In the genomic region with DNA sequence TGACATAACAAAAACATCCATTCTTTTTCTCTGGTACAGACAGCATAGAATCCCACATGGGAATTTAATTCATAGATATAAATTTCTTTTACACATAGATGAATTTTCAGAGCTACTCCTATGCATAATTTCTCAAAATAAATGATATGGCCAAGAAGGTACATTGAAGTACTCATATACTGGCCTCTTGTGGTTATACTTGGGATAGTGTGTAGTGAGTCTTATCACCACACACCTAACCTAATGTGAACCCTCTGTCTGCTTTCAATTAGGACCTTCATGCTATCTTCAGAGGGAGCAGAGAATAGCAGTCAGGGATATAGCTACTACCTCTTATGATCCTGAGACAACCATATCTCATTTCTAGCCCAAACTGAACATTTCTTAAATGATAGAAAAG, we compare ENCODE assay signal across 41 mouse cellular contexts. TPM values are rescaled to one million over a fixed set of nuclear protein-coding genes. Genes with fewer than 3 reads are reported as not detected.
DNase-seq lines count a peak whose midpoint lies in the region; ATAC-seq and TF ChIP-seq lines count a peak whose summit lies in the region.
"Had no signal": no experiment of that assay in that cellular context is flagged by ENCODE, and none has a peak within 500 bp of the region (broad histone marks: within the 10 kb centered on the region; RNA-seq: fewer than 3 reads in every experiment).

No protein-coding gene starts in this region.

- H3K9ac ChIP-seq in hindbrain, postnatal 0 days (replicated peaks; ENCODE audit: low read length): no peak overlapping the region
- no peak overlapping the region for H3K9ac ChIP-seq in hindbrain, embryonic 16.5 days (ENCODE audit: low read depth, low read length)
- no peak overlapping the region for H3K9ac ChIP-seq in liver, postnatal 0 days (replicated peaks)
- H3K9ac ChIP-seq in MEL (ENCODE audit: control insufficient read depth, low read depth, low read length, poor library complexity, severe bottlenecking): no peak overlapping the region
- H3K9ac ChIP-seq: embryonic facial prominence, embryonic 15.5 days; forebrain, embryonic 13.5 days; hindbrain, embryonic 13.5 days; limb, embryonic 13.5 days; liver, embryonic 12.5 days; midbrain, embryonic 15.5 days; neural tube, embryonic 12.5 days had no signal

- no peaks in the 10 kb centered on the region for H3K4me1 ChIP-seq in hindbrain, postnatal 0 days (ENCODE audit: insufficient read depth, low read length)
- no peaks in the 10 kb centered on the region for H3K4me1 ChIP-seq in hindbrain, embryonic 16.5 days (ENCODE audit: control insufficient read depth, insufficient read depth, low read depth, low read length)
- no peaks in the 10 kb centered on the region for H3K4me1 ChIP-seq in liver, postnatal 0 days (ENCODE audit: insufficient read depth)
- H3K4me1 ChIP-seq in MEL (ENCODE audit: control insufficient read depth in 1 of 2, insufficient read depth in 2 of 2, low read length in 2 of 2): peaks cover 8 to 9% of the 10 kb centered on the region in 2 experiments
- H3K4me1 ChIP-seq: embryonic facial prominence, embryonic 10.5 days; embryonic facial prominence, embryonic 15.5 days; forebrain, embryonic 13.5 days; hindbrain, embryonic 13.5 days; limb, embryonic 13.5 days; liver, embryonic 12.5 days; midbrain, embryonic 15.5 days; neural tube, embryonic 12.5 days had no signal

- DNase-seq in hindbrain, postnatal 0 days (ENCODE audit: low spot score): no peak
- no peak for DNase-seq in liver, postnatal 0 days
- no peak for DNase-seq in liver
- peak; percentile 51 for DNase-seq in MEL (ENCODE audit: low read depth, low spot score)
- DNase-seq: adrenal gland, adult 8-10 months; B cell, adult 2 months; cerebellum, adult 11-12 months; cerebellum, adult 9-11 months; gastrocnemius, postnatal 25 days; heart, adult 11 months; heart, postnatal 4 days; kidney, adult 2 months; layer of hippocampus, adult 9-11 months; lung, adult 18-20 months; lung, postnatal 4 days; spleen, adult 18-20 months; thymus, adult 18-20 months; thymus, postnatal 25 days had no signal

- no peaks in the 10 kb centered on the region for H3K79me2 ChIP-seq in MEL (ENCODE audit: control insufficient read depth, insufficient read depth, low read length, poor library complexity)

- H3K27ac ChIP-seq in hindbrain, postnatal 0 days: no peak overlapping the region
- H3K27ac ChIP-seq in hindbrain, embryonic 16.5 days (ENCODE audit: low read depth, low read length): no peak overlapping the region
- no peak overlapping the region for H3K27ac ChIP-seq in liver, postnatal 0 days (ENCODE audit: low read depth)
- H3K27ac ChIP-seq in MEL (ENCODE audit: control insufficient read depth, low read depth, low read length): no peak overlapping the region
- H3K27ac ChIP-seq: embryonic facial prominence, embryonic 10.5 days; embryonic facial prominence, embryonic 15.5 days; forebrain, embryonic 13.5 days; hindbrain, embryonic 13.5 days; limb, embryonic 13.5 days; liver, embryonic 12.5 days; midbrain, embryonic 15.5 days; neural tube, embryonic 12.5 days had no signal

- no peaks in the 10 kb centered on the region for H3K9me3 ChIP-seq in hindbrain, postnatal 0 days (ENCODE audit: low read length)
- H3K9me3 ChIP-seq in hindbrain, embryonic 16.5 days (ENCODE audit: control insufficient read depth, low read length): no peaks in the 10 kb centered on the region
- no peaks in the 10 kb centered on the region for H3K9me3 ChIP-seq in liver, postnatal 0 days (ENCODE audit: low read length)
- H3K9me3 ChIP-seq in MEL (replicated peaks; ENCODE audit: insufficient read depth, low read length): no peaks in the 10 kb centered on the region
- H3K9me3 ChIP-seq: embryonic facial prominence, embryonic 10.5 days; embryonic facial prominence, embryonic 15.5 days; forebrain, embryonic 13.5 days; hindbrain, embryonic 13.5 days; limb, embryonic 13.5 days; liver, embryonic 12.5 days; midbrain, embryonic 15.5 days; neural tube, embryonic 12.5 days had no signal

- peak; percentile 77 for TF ChIP-seq RAD21 in MEL (IDR thresholded peaks at IDR 0.05; ENCODE audit: low read depth, low read length)

- TF ChIP-seq CTCF in hindbrain, postnatal 0 days (IDR thresholded peaks at IDR 0.05; ENCODE audit: low read depth): peak; percentile 24
- peak; percentile 30 for TF ChIP-seq CTCF in liver, postnatal 0 days (IDR thresholded peaks at IDR 0.05; ENCODE audit: low read depth)
- TF ChIP-seq CTCF in MEL (IDR thresholded peaks at IDR 0.05 in 2 of 3, conservative IDR thresholded peaks at IDR 0.05 in 1 of 3; ENCODE audit: control insufficient read depth in 1 of 3, insufficient read depth in 1 of 3, low read depth in 2 of 3, low read length in 3 of 3, poor library complexity in 1 of 3, severe bottlenecking in 1 of 3): peak in 1 of 3 experiments; percentile 68; a peak in 2 of 6 replicates

- no peak overlapping the region for H3K4me2 ChIP-seq in hindbrain, postnatal 0 days (ENCODE audit: low read depth, low read length)
- H3K4me2 ChIP-seq in hindbrain, embryonic 16.5 days (ENCODE audit: low read length): no peak overlapping the region
- no peak overlapping the region for H3K4me2 ChIP-seq in liver, postnatal 0 days (ENCODE audit: low read depth, low read length)
- H3K4me2 ChIP-seq: embryonic facial prominence, embryonic 15.5 days; forebrain, embryonic 13.5 days; heart, embryonic 11.5 days; hindbrain, embryonic 13.5 days; limb, embryonic 13.5 days; liver, embryonic 12.5 days; midbrain, embryonic 15.5 days; neural tube, embryonic 12.5 days had no signal

- H3K36me3 ChIP-seq in hindbrain, postnatal 0 days (ENCODE audit: insufficient read depth, low read length): no peaks in the 10 kb centered on the region
- no peaks in the 10 kb centered on the region for H3K36me3 ChIP-seq in hindbrain, embryonic 16.5 days (ENCODE audit: control insufficient read depth, insufficient read depth, low read length)
- H3K36me3 ChIP-seq in liver, postnatal 0 days (replicated peaks; ENCODE audit: insufficient read depth, low read length): no peaks in the 10 kb centered on the region
- H3K36me3 ChIP-seq in MEL (ENCODE audit: control insufficient read depth in 1 of 2, insufficient read depth in 2 of 2, low read length in 2 of 2): peaks cover 0 to 16% of the 10 kb centered on the region in 2 experiments; a peak in 2 of 4 replicates
- H3K36me3 ChIP-seq: embryonic facial prominence, embryonic 10.5 days; embryonic facial prominence, embryonic 15.5 days; hindbrain, embryonic 13.5 days; limb, embryonic 13.5 days; liver, embryonic 12.5 days; midbrain, embryonic 15.5 days; neural tube, embryonic 12.5 days had no signal

- TF ChIP-seq POLR2A in MEL (IDR thresholded peaks at IDR 0.05; ENCODE audit: control insufficient read depth in 1 of 2, insufficient read depth in 1 of 2, low read depth in 1 of 2, low read length in 2 of 2, poor library complexity in 1 of 2): no peak

- H3K4me3 ChIP-seq in hindbrain, postnatal 0 days (ENCODE audit: low read length): no peak overlapping the region
- no peak overlapping the region for H3K4me3 ChIP-seq in hindbrain, embryonic 16.5 days (ENCODE audit: low read length)
- no peak overlapping the region for H3K4me3 ChIP-seq in liver, postnatal 0 days (ENCODE audit: low read depth, low read length)
- no peak overlapping the region for H3K4me3 ChIP-seq in MEL (ENCODE audit: control insufficient read depth in 1 of 2, insufficient read depth in 1 of 2, low read depth in 2 of 2, low read length in 2 of 2)
- H3K4me3 ChIP-seq: embryonic facial prominence, embryonic 10.5 days; embryonic facial prominence, embryonic 15.5 days; forebrain, embryonic 13.5 days; hindbrain, embryonic 13.5 days; limb, embryonic 13.5 days; liver, embryonic 12.5 days; midbrain, embryonic 15.5 days; neural tube, embryonic 12.5 days had no signal

- TF ChIP-seq EP300 in liver, postnatal 0 days (IDR thresholded peaks at IDR 0.05; ENCODE audit: low read depth): no peak
- TF ChIP-seq EP300 in MEL (IDR thresholded peaks at IDR 0.05; ENCODE audit: low read depth in 1 of 2, low read length in 2 of 2): no peak

- no peak for ATAC-seq in hindbrain, postnatal 0 days
- ATAC-seq in hindbrain, embryonic 16.5 days: no peak
- ATAC-seq in liver, postnatal 0 days: no peak
- ATAC-seq in megakaryocyte-erythroid progenitor cell, adult 5-6 weeks (replicated peaks; ENCODE audit: low FRiP score, low TSS enrichment, poor library complexity, severe bottlenecking): peak; percentile 90
- ATAC-seq in cerebellum, adult (ENCODE audit: insufficient number of reproducible peaks, low FRiP score, low TSS enrichment): no peak
- ATAC-seq: forebrain, embryonic 13.5 days; inflammation-experienced regulatory T-cells, adult 6 months; liver, embryonic 12.5 days; lung, postnatal 0 days; midbrain, embryonic 15.5 days had no signal

- H3K27me3 ChIP-seq in hindbrain, postnatal 0 days (ENCODE audit: insufficient read depth, low read length): no peaks in the 10 kb centered on the region
- no peaks in the 10 kb centered on the region for H3K27me3 ChIP-seq in hindbrain, embryonic 16.5 days (replicated peaks; ENCODE audit: control insufficient read depth, insufficient read depth, low read length)
- H3K27me3 ChIP-seq in liver, postnatal 0 days (ENCODE audit: insufficient read depth, low read length): no peaks in the 10 kb centered on the region
- H3K27me3 ChIP-seq in MEL (ENCODE audit: control insufficient read depth in 1 of 2, insufficient read depth in 2 of 2, low read length in 2 of 2): no peaks in the 10 kb centered on the region
- H3K27me3 ChIP-seq: embryonic facial prominence, embryonic 15.5 days; forebrain, embryonic 13.5 days; hindbrain, embryonic 13.5 days; limb, embryonic 13.5 days; liver, embryonic 12.5 days; midbrain, embryonic 15.5 days; neural tube, embryonic 12.5 days had no signal

RNA-seq across cellular contexts. Expression of gene Spata31d1c, which starts 27.4 kb away (rescaled TPM):
- not detected in 2 replicates for total RNA-seq in hindbrain, postnatal 0 days (2014; rRNA removed)
- not detected in 2 replicates for polyA plus RNA-seq in hindbrain, postnatal 0 days (2015; fragmentation: Nextera tagmentation; extraction: Ambion mirVana)
- polyA plus RNA-seq in hindbrain, embryonic 16.5 days (2015; fragmentation: Nextera tagmentation; extraction: Ambion mirVana): not detected in 2 replicates
- polyA plus RNA-seq in liver, postnatal 0 days (2015; fragmentation: Nextera tagmentation; extraction: Ambion mirVana): not detected in 2 replicates
- total RNA-seq in MEL (2012; rRNA removed): not detected in 2 replicates
- polyA plus RNA-seq in MEL (2012; ENCODE audit: insufficient read depth in 1 of 2, insufficient read length in 2 of 2, low read depth in 1 of 2, low replicate concordance in 2 of 2, missing spikeins in 1 of 2): not detected
- not detected in 2 replicates for total RNA-seq in megakaryocyte-erythroid progenitor cell, adult 5-6 weeks (2014; fragmentation: Nextera tagmentation)
- not detected in 2 replicates for total RNA-seq in megakaryocyte-erythroid progenitor cell, adult 5-6 weeks (2017)
- total RNA-seq: adrenal gland, adult 8-10 months; adrenal gland, postnatal 4 days; common myeloid progenitor, adult 5-6 weeks; ES-E14; gastrocnemius, postnatal 25 days; heart, postnatal 4 days; left cerebral cortex, adult 18-20 months had no signal
- polyA plus RNA-seq: embryonic facial prominence, embryonic 10.5 days; embryonic facial prominence, embryonic 15.5 days; forebrain, embryonic 13.5 days; heart, embryonic 11.5 days; heart, embryonic 16.5 days; hindbrain, embryonic 13.5 days; inflammation-experienced regulatory T-cells, adult 6 months; kidney, adult 2 months; kidney, embryonic 16.5 days; large intestine, adult 2 months; limb, embryonic 13.5 days; liver, embryonic 12.5 days; lung, postnatal 0 days; midbrain, embryonic 15.5 days; neural tube, embryonic 12.5 days; stomach, embryonic 16.5 days had no signal

RNA-seq across cellular contexts. Expression of gene Prss47, which starts 47.1 kb away (rescaled TPM):
- total RNA-seq in hindbrain, postnatal 0 days (2014; rRNA removed): not detected in 2 replicates
- polyA plus RNA-seq in hindbrain, postnatal 0 days (2015; fragmentation: Nextera tagmentation; extraction: Ambion mirVana): not detected in 2 replicates
- not detected in 2 replicates for polyA plus RNA-seq in hindbrain, embryonic 16.5 days (2015; fragmentation: Nextera tagmentation; extraction: Ambion mirVana)
- not detected in 2 replicates for polyA plus RNA-seq in liver, postnatal 0 days (2015; fragmentation: Nextera tagmentation; extraction: Ambion mirVana)
- not detected in 2 replicates for total RNA-seq in MEL (2012; rRNA removed)
- polyA plus RNA-seq in MEL (2012; ENCODE audit: insufficient read depth in 1 of 2, insufficient read length in 2 of 2, low read depth in 1 of 2, low replicate concordance in 2 of 2, missing spikeins in 1 of 2): not detected
- not detected in 2 replicates for total RNA-seq in megakaryocyte-erythroid progenitor cell, adult 5-6 weeks (2014; fragmentation: Nextera tagmentation)
- not detected in 2 replicates for total RNA-seq in megakaryocyte-erythroid progenitor cell, adult 5-6 weeks (2017)
- total RNA-seq: adrenal gland, adult 8-10 months; adrenal gland, postnatal 4 days; common myeloid progenitor, adult 5-6 weeks; ES-E14; gastrocnemius, postnatal 25 days; heart, postnatal 4 days; left cerebral cortex, adult 18-20 months; left cerebral cortex, postnatal 36 days had no signal
- polyA plus RNA-seq: embryonic facial prominence, embryonic 10.5 days; embryonic facial prominence, embryonic 15.5 days; forebrain, embryonic 13.5 days; heart, embryonic 11.5 days; heart, embryonic 16.5 days; hindbrain, embryonic 13.5 days; inflammation-experienced regulatory T-cells, adult 6 months; kidney, adult 2 months; kidney, embryonic 16.5 days; large intestine, adult 2 months; limb, embryonic 13.5 days; liver, embryonic 12.5 days; lung, postnatal 0 days; midbrain, embryonic 15.5 days; neural tube, embryonic 12.5 days; stomach, embryonic 16.5 days had no signal
